Mouse (Mus musculus): ENCODE data around the gene Defb28. TPM values are rescaled to one million over a fixed set of nuclear protein-coding genes. Genes with fewer than 3 reads are reported as not detected.

Gene Defb28
- polyA plus RNA-seq, 1 experiment from 2014 or later = not detected

GRCm38 (mm10) chr2:152516084-152516483 lies 2.0 kb upstream of the Defb28 start:
- no peak for DNase-seq (ENCODE audit: low spot score)
- H3K27ac ChIP-seq = no peak overlapping the region
- no peak overlapping the region for H3K4me3 ChIP-seq
- H3K4me1 ChIP-seq (replicated peaks) = no peaks in the 10 kb centered on the region
- H3K27me3 ChIP-seq (ENCODE audit: insufficient read depth, poor library complexity, severe bottlenecking) = no peaks in the 10 kb centered on the region
- H3K9me3 ChIP-seq = no peaks in the 10 kb centered on the region
- WGBS = 81% methylated on average over 4 of the region's 4 CpGs
- no peaks in the 10 kb centered on the region for H3K36me3 ChIP-seq

GRCm38 (mm10) chr2:152539944-152540710 lies 22.1 kb downstream of the Defb28 start, which contains the start of gene Defb29:
TSS of gene Defb29 (minus strand) at chr2:152540098.
- no peak within 1 kb of the TSS for H3K27ac ChIP-seq
- H3K4me1 ChIP-seq (replicated peaks) = no peaks in the 10 kb centered on the region
- DNase-seq (ENCODE audit: low spot score) = no peak
- H3K27me3 ChIP-seq (ENCODE audit: insufficient read depth, poor library complexity, severe bottlenecking) = no peaks in the 10 kb centered on the region
- H3K9me3 ChIP-seq = 0 out of 2 replicates have a peak, but pooled peaks cover 3% of the 10 kb centered on the region
- 60% methylated on average over 13 of the region's 13 CpGs for WGBS
- no peak within 1 kb of the TSS for H3K4me3 ChIP-seq
- no peaks in the 10 kb centered on the region for H3K36me3 ChIP-seq

GRCm38 (mm10) chr2:152541979-152542378 lies 23.9 kb downstream of the Defb28 start:
- Histone ChIP-seq H3K4me1 (replicated peaks) (no peaks in the 10 kb centered on the region), H3K4me3 (no peak overlapping the region), H3K27ac (no peak overlapping the region), H3K36me3 (no peaks in the 10 kb centered on the region), H3K9me3 (0 out of 2 replicates have a peak, but pooled peaks cover 3% of the 10 kb centered on the region), H3K27me3 (ENCODE audit: insufficient read depth, poor library complexity, severe bottlenecking) (no peaks in the 10 kb centered on the region)
- 89% methylated on average over 9 of the region's 9 CpGs for WGBS
- no peak for DNase-seq (ENCODE audit: low spot score)

DNA sequence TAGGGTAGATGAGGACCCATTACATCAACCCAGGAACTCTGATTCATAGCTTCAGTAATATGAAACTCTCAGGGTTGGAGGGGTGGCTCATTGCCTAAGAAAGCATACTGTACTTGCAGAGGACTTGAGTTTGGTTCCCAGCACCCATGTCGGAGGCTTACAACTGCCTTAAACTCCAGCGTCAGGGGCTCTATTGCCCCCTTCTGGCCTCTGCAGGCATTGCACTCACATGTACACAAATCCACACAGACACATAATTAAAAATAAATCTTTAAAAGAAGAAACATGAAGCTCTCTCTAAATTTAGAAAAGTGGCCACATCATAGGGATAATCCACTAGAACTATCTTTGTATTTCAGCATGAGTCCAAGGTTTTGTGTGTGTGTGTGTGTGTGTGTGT lies 24.8 kb downstream of the Defb28 start:
- WGBS = 75% methylated on average over 2 of the region's 2 CpGs

DNA sequence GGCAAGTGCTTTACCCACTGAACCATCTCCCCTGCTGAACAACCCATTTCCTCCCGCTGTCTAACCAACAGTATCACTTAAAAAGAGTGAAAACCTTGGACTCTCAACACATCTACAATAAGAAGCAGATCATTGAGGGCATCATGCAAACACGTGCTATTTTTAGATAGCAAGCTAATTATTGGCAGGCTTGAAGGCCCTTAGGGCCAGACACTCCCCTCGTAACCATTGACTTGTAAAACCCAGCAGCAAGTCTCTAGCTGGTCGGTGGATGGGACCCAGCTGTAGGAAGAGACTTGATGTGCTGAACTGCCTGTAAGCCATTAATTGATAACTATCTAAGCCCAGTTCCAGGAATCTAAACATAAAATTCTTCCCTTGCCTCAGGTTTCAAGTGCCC lies 25.4 kb downstream of the Defb28 start:
- 0 out of 2 replicates have a peak, but pooled peaks cover 3% of the 10 kb centered on the region for H3K9me3 ChIP-seq
- no peaks in the 10 kb centered on the region for H3K36me3 ChIP-seq
- no peak for DNase-seq (ENCODE audit: low spot score)
- WGBS = 87% methylated on average over 4 of the region's 4 CpGs
- H3K4me3 ChIP-seq = no peak overlapping the region
- H3K27me3 ChIP-seq (ENCODE audit: insufficient read depth, poor library complexity, severe bottlenecking) = no peaks in the 10 kb centered on the region
- H3K4me1 ChIP-seq (replicated peaks) = peaks cover 4% of the 10 kb centered on the region; the same call in 1 of the 2 replicates
- no peak overlapping the region for H3K27ac ChIP-seq

More for the DNA sequence above, 24.8 kb downstream of the Defb28 start:
- Histone ChIP-seq H3K4me3 (no peak overlapping the region), H3K36me3 (no peaks in the 10 kb centered on the region), H3K27ac (no peak overlapping the region), H3K27me3 (ENCODE audit: insufficient read depth, poor library complexity, severe bottlenecking) (no peaks in the 10 kb centered on the region), H3K9me3 (0 out of 2 replicates have a peak, but pooled peaks cover 3% of the 10 kb centered on the region), H3K4me1 (replicated peaks) (peaks cover 3% of the 10 kb centered on the region; the same call in 1 of the 2 replicates)
- no peak for DNase-seq (ENCODE audit: low spot score)

DNA sequence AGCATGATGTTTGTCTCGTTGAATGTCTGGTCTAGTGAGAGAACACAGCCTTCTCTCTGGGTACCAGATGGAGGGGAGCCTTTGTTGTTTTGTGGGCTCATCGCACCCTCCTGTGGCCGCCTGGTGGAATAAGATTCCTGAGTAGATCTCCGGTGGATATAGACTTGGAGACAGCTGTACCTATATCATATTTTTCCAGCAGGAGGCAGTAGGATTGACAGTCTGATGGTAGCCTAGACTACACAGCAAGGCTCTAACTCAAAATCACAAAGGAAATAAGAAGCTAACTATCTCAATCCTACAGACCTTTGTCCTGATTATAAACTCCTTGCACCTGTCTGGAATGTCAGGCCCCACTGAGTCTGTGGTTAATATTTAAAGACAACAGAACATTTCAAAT lies 26.6 kb downstream of the Defb28 start:
- Histone ChIP-seq H3K27me3 (ENCODE audit: insufficient read depth, poor library complexity, severe bottlenecking) (no peaks in the 10 kb centered on the region), H3K4me1 (replicated peaks) (peaks cover 11% of the 10 kb centered on the region; the same call in 1 of the 2 replicates), H3K4me3 (no peak overlapping the region), H3K9me3 (0 out of 2 replicates have a peak, but pooled peaks cover 3% of the 10 kb centered on the region), H3K36me3 (no peaks in the 10 kb centered on the region), H3K27ac (no peak overlapping the region)
- peak; percentile 53 for DNase-seq (ENCODE audit: low spot score)
- WGBS = 23% methylated on average over 4 of the region's 4 CpGs

DNA sequence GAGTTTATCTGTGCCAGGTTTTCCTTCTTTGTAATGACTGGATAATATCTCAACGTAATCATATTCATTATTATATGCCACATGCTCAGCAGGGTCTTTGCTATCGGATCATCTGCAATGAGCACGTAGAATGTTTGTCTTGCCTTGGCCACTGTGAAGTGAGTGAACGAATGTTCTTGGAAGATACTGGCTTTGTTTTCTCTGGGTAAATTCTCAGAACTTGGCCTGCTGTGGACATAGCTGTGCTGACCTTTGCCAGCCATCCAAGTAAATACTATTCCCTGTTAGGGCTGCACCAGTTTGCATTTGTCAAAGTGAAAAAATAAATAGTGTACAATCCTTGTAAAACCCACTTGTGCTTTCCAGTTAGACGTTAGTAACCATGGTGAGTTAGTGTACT lies 30.1 kb downstream of the Defb28 start:
- 84% methylated on average over 5 of the region's 5 CpGs for WGBS
- H3K27ac ChIP-seq = no peak overlapping the region
- H3K27me3 ChIP-seq (ENCODE audit: insufficient read depth, poor library complexity, severe bottlenecking) = no peaks in the 10 kb centered on the region
- no peak for DNase-seq (ENCODE audit: low spot score)
- H3K9me3 ChIP-seq = no peaks in the 10 kb centered on the region
- no peak overlapping the region for H3K4me3 ChIP-seq
- H3K36me3 ChIP-seq = no peaks in the 10 kb centered on the region
- H3K4me1 ChIP-seq (replicated peaks) = peaks cover 11% of the 10 kb centered on the region; the same call in 1 of the 2 replicates

- Histone ChIP-seq H3K9me3 (no peaks in the 10 kb centered on the region), H3K36me3 (no peaks in the 10 kb centered on the region), H3K4me1 (replicated peaks) (peaks cover 10% of the 10 kb centered on the region; the same call in 1 of the 2 replicates), H3K27ac (no peak overlapping the region), H3K27me3 (ENCODE audit: insufficient read depth, poor library complexity, severe bottlenecking) (no peaks in the 10 kb centered on the region), H3K4me3 (no peak overlapping the region)
- DNase-seq (ENCODE audit: low spot score) = peak; percentile 73
- 14% methylated on average over 16 of the region's 16 CpGs for WGBS
Measured at GRCm38 (mm10) chr2:152553774-152554423, 35.8 kb downstream of the Defb28 start.

GRCm38 (mm10) chr2:152556655-152557054 lies 38.6 kb downstream of the Defb28 start:
- Histone ChIP-seq H3K4me1 (replicated peaks) (peaks cover 7% of the 10 kb centered on the region; the same call in 1 of the 2 replicates), H3K27me3 (ENCODE audit: insufficient read depth, poor library complexity, severe bottlenecking) (no peaks in the 10 kb centered on the region), H3K4me3 (no peak overlapping the region), H3K36me3 (no peaks in the 10 kb centered on the region), H3K27ac (no peak overlapping the region), H3K9me3 (no peaks in the 10 kb centered on the region)
- no peak for DNase-seq (ENCODE audit: low spot score)
- 88% methylated on average over 7 of the region's 7 CpGs for WGBS

DNA sequence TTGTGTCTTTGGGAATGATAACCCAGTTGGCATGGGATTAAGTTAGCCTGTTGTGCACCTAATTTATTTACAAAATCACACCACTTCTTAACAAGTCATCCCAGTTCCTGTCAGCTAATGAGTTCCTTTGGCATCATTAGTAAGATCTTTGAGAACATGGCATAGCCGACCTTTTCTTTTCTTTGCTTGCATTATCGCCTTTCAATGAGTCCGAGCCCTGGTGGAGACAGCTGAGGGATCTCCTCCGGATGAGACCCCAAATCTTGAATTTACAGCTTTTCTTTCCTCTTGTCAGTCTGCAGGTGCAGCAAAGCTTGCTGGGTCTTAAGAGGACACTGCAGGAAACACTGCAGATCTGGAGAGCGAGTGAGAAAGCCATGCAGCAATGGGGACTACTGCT lies 51.0 kb downstream of the Defb28 start, which contains the start of gene Gm17416:
Gm17416 (plus strand) TSS at position 301 of the 400 bp plus-strand sequence.
- H3K27me3 ChIP-seq (ENCODE audit: insufficient read depth, poor library complexity, severe bottlenecking) = no peaks in the 10 kb centered on the region
- H3K27ac ChIP-seq = no peak within 1 kb of the TSS
- no peaks in the 10 kb centered on the region for H3K9me3 ChIP-seq
- H3K4me3 ChIP-seq = no peak within 1 kb of the TSS
- 89% methylated on average over 5 of the region's 5 CpGs for WGBS
- H3K36me3 ChIP-seq = no peaks in the 10 kb centered on the region
- no peaks in the 10 kb centered on the region for H3K4me1 ChIP-seq (replicated peaks)
- no peak for DNase-seq (ENCODE audit: low spot score)

DNA sequence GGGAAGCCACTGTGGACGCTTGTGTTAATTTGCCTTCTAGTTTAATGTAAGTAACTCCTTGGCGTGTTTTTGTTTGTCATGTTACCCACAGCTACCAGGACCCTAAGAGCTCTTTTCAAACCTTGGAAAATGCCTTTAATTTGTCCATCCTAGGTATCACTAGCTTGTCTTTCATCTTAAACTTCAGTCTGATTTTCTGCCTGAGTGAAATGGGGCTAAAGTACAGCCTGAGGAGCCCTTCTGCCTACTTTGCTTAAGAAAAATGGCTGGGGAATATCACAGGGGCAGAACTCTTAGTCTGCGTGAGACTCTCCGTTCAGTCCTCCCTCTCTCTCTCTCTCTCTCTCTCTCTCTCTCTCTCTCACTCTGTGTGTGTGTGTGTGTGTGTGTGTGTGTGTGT lies 51.8 kb downstream of the Defb28 start:
- H3K27me3 ChIP-seq (ENCODE audit: insufficient read depth, poor library complexity, severe bottlenecking) = no peaks in the 10 kb centered on the region
- no peaks in the 10 kb centered on the region for H3K4me1 ChIP-seq (replicated peaks)
- WGBS = 83% methylated on average over 4 of the region's 4 CpGs
- no peaks in the 10 kb centered on the region for H3K36me3 ChIP-seq
- H3K9me3 ChIP-seq = no peaks in the 10 kb centered on the region
- DNase-seq (ENCODE audit: low spot score) = no peak
- H3K27ac ChIP-seq = no peak overlapping the region
- no peak overlapping the region for H3K4me3 ChIP-seq

DNA sequence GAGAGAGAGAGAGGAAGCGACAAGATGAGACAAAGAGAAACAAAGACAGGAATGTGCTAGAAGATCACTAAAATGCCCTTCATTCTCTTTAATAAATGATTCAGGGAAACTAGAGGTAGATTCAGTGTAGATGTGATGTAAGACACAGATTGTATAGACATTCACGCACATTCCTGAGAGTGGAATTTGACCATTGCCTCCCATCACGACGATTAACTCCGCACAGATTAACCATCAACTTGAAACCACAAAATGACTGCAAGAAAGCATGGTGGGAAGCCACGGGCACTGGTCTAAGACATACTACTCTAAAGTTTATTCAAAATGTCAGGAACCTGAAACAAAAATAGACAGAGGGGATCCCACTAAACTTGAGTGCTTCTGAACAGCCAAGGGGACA lies 52.3 kb downstream of the Defb28 start:
- Histone ChIP-seq H3K4me1 (replicated peaks) (no peaks in the 10 kb centered on the region), H3K27ac (no peak overlapping the region), H3K9me3 (no peaks in the 10 kb centered on the region), H3K36me3 (no peaks in the 10 kb centered on the region), H3K27me3 (ENCODE audit: insufficient read depth, poor library complexity, severe bottlenecking) (no peaks in the 10 kb centered on the region), H3K4me3 (no peak overlapping the region)
- 85% methylated on average over 6 of the region's 6 CpGs for WGBS
- DNase-seq (ENCODE audit: low spot score) = no peak
